Mouse (Mus musculus) bone marrow macrophage, adult 2 months (primary cell): ENCODE results near the gene Ggt7.

Experiments
- CTCF ChIP-seq: IDR thresholded peaks from 2 replicates; pipeline ENCODE4 v1.5.1; 2012; ENCODE audit warnings: low read depth, mild to moderate bottlenecking, low read length, moderate library complexity
- POLR2A ChIP-seq: IDR thresholded peaks from 2 replicates; pipeline ENCODE4 v1.6.1; 2012; ENCODE audit warnings: mild to moderate bottlenecking, low read depth, low read length, borderline replicate concordance

- no peak for TF ChIP-seq CTCF
- TF ChIP-seq POLR2A = no peak
Measured at GRCm38 (mm10) chr2:155515941-155516340, 2.1 kb downstream of the Ggt7 start.
